Mouse (Mus musculus) thymus, postnatal 4 days (tissue): ENCODE results near the gene Gtpbp2.
A peak's percentile ranks its signal among the peaks of the same experiment; 100 is the strongest.

ENCODE experiments used
- DNase-seq: peaks from one replicate; pipeline ENCODE4 v3.0.0; 2021

Gtpbp2 gene

GRCm38 (mm10) chr17:46160686-46161085, at the start of gene Gtpbp2:
TSS of gene Gtpbp2 (plus strand) at chr17:46161032.
- DNase-seq: peak; percentile 95

DNA sequence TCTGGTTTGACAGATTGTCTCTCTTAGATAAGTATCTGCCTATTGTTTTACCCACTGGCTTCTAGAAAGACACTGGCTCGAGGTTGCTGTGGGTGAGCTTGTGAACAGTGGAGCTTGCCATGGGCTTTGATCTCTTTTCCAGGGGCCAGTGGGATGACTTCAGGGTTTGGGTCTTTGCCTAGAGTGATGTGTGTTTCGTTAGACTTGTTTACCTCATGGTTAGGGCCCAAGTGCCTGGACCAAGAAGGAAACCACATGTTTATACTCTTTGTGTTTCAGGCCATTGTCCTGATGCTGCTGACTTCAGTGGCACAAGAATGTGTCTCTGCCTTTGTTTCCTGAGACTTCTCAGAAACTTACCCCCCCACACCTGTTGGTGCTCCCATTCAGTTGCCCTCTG, 45.3 kb upstream of the Gtpbp2 start:
- DNase-seq: no peak

DNA sequence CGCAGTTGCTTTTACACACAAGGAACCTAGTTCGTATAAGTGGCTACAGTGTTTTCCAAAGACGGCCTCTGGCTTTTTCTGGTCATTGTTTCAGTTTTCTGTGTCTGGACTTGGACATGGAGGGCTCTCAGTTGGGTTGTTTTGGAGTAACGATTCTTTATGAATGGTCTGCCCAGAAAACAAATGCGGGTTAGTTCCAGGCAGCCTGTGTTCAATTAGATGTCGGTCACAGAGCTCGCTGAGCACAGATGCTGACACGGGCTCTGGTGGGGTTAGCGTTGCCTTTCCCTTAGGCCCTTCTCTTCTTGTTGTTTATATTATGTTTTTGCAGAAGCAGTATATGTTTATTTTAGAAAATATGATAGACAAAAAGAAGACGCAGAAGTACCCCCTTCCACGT, 44.7 kb upstream of the Gtpbp2 start:
- no peak for DNase-seq

- no peak for DNase-seq
These were observed 44.0 kb upstream of the Gtpbp2 start for GRCm38 (mm10) chr17:46116881-46117280.

- no peak for DNase-seq
These were observed 43.0 kb upstream of the Gtpbp2 start for GRCm38 (mm10) chr17:46117623-46118422.

DNA sequence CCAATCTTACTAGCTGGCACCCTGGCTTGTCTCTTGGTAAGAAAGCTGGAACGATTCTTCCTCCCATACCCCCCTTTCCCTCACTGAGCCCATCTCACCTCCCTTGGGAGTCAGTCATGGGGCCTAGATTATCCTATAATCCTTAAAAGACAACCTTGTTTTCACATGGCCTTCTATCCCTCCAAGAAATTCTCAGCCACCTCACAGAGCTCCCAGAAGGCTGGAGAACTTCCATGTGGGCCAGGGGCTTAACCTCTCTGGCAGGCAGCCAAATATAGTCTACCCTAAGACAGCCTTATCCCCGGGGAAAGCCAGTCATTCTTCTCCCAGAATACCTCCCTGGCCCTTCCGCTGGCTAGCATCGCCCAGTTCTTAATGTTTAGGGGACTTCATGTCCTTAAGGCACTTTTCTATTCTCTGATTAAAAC, 42.4 kb upstream of the Gtpbp2 start:
- DNase-seq: no peak

- no peak for DNase-seq
These were observed 41.2 kb upstream of the Gtpbp2 start for GRCm38 (mm10) chr17:46119641-46120040.

GRCm38 (mm10) chr17:46122791-46123190, 38.0 kb upstream of the Gtpbp2 start:
- DNase-seq: no peak

DNA sequence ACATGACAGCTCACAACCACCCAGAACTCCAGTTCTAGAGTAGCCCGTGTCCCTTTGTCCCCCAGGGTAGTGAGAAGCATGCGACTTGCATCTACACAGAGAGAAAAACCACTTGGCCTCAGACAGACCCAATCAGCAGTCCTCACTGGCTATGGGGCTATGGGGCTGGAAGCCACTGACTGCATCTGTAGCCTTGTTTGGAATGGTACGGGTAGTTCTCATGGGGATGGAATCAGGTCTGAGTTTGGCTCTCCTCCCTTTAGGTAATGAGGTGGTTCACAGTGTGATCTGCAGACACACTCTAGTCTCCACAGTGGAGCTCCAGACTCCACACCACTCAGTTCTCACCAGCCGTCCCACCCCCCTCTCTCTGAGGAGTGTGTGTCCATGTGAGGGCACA, 37.5 kb upstream of the Gtpbp2 start:
- no peak for DNase-seq

DNA sequence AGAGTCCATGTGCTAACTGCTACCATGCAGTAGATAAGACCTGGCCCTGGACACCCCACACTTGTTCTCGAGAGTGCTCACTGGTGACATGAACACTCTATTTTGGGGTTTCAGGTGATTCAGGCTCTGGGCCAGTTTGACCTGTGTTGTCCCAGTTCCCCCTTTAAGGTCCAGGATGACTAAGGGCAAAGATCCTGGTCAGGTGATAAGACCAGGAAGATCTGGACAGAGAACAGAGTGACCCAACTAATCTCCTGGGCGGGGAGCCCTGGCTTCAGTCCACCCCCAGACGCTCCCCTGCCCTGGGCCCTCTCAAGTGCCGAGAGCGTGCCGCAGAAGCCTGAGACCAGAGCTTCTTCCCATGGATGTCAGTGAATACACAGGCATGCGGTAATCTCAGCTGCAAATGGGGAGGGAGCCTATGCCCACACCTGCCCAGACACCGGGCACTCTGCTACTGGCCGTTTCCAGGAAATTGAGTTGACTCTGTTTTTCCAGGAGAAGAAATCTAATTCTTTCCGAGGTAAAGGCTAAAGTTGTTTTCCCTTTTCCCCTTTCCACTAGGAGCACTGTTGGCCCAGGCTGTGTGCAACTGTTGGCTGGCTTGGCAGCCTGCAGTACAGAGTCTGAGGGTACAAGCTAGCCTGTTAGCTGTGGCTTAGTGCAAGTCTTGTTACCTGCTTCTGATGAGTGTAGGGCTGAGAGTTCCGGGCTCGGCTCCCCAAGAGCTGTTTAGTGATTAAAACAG, 36.7 kb upstream of the Gtpbp2 start:
- no peak for DNase-seq

- no peak for DNase-seq
These were observed 34.2 kb upstream of the Gtpbp2 start for GRCm38 (mm10) chr17:46126608-46127007.

DNA sequence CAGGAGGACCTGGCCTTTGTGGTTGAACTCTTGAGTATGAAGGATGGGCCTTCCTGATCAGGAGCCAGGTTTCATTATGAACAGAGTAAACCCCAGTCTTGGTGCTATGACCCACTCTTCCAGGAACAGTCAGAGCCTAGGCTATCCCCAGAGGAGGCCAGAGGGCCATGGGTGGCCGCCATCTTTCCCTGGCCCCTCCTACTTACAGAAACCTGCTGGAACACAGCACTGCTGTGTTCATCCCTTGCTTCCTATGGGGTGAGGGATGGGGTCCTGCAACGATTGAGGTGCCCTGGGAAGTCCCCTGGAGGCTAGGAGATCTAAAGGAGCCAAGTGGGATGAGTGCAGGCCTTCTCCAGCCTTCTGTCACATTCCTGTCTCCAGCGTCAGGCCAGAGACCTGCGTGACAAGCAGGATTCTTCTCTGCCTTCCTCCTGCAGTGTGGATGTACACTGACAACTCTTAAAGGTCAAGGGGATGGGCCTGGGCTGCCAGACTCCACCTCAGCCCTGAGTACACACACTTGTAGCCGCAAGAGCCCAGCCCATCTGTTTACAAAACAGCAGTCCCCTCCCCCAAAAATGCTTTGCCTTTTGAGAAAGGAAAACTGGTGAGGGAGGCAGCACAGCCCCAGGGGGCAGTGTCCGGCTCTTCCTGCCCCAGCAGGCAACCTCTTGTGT, 32.9 kb upstream of the Gtpbp2 start:
- DNase-seq: no peak

- no peak for DNase-seq
These were observed 30.9 kb upstream of the Gtpbp2 start for GRCm38 (mm10) chr17:46129741-46130498.

DNA sequence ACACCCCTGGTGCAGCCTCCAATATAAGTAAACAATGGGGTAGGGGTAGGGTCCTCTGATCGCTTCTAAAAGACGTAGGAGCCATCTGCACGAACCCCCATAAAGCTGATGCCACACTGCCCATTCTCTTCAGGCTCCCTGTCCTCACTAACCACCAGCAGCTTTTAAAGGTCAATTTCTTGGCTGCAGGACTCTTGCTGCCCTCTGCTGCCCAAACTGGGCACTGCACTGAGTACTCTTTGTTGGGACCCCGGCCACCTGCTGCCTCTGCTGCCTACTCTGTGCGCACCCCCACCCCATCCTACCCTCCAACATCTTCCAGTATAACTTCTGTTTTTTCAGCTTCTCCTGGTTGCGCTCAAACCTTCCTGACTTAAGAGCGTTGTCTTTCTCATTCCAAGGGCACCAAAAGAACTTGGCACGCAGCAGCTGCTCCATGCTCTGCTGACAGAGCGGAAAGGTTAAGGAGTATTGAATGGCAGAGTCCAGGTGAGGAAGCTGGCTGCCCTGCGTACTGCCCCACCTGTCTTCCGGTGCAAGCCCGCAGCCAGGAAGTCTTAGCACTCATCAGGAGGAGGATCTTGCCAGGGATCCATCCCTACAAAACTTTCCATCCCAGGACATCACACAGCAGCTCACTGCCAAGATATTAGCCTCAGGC, 28.6 kb upstream of the Gtpbp2 start:
- DNase-seq: peak; percentile 90

DNA sequence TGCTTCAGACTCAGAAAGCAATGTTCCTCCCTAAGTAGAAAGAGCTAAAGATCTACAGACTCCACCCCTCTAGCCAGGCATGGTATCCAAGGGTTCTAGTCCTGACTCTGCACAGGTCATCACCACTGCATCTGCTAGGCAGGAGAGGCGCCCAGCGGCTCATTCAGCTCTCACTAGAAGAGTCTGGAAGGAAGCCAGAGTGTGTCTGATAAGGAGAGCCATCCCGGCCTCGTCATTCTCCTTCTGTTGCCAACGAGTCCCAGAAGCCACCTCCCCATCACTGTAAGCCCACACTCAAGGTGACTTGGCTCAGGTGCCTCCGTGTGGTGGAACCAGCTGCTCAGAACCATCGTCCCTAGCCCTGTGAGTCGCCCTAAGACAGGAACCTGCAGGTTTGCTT, 28.0 kb upstream of the Gtpbp2 start:
- DNase-seq: no peak

GRCm38 (mm10) chr17:46138563-46139236, 22.1 kb upstream of the Gtpbp2 start:
- DNase-seq: no peak

GRCm38 (mm10) chr17:46139872-46140271, 21.0 kb upstream of the Gtpbp2 start:
- no peak for DNase-seq

DNA sequence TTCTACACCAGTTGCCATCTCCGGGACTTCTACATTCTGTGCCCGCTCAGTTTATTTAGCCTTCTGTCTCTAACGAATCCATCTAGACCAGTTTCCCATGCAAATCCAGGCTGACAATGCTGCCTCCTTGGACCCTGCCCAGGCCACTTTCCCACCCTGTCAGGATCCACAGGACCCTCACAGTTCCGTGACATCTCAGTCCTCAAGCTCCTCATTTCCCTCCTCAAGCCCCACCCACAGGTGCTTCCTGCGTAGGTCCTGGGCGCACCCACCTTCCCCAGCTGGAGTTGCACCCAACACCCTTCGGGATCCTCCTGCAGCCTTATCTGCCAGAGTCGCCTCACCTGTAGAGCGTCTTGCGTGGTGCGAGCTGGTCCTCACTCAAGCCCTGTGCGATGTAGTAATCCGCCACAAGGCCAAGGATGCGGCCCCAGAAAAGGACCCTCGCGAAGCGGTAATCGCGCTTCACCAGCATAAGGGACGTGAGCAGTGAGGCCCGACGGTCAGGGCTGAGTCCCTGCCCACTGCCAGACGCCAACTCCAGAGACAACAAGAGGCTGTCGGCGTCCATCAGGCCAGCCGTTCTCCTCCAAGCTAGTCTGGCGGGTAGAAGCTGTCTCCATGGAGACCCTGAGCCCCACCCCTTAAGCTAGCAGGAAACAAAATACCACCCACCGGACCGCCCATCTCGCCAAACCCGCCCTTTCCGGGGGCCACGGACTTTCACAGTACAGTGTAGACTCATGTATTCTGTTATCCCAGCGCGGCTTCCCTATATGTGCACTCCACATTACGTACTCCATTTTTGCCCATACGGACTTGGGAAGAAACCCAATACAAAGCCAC, 17.0 kb upstream of the Gtpbp2 start, which contains the start of gene Rsph9:
Gene Rsph9 (minus strand): TSS at position 639 of the 846 bp plus-strand sequence.
- peak; percentile 70 for DNase-seq

GRCm38 (mm10) chr17:46152847-46153782, 7.7 kb upstream of the Gtpbp2 start, which contains the start of gene Mad2l1bp:
TSS of gene Mad2l1bp (minus strand) at chr17:46153553.
- DNase-seq: peak; percentile 89
